Mouse (Mus musculus): Measurements from ENCODE around the gene Olfr898. TPM values are rescaled to one million over a fixed set of nuclear protein-coding genes. Genes with fewer than 3 reads are reported as not detected.

Olfr898 gene
- not detected in 2 replicates for total RNA-seq (2017)

DNA sequence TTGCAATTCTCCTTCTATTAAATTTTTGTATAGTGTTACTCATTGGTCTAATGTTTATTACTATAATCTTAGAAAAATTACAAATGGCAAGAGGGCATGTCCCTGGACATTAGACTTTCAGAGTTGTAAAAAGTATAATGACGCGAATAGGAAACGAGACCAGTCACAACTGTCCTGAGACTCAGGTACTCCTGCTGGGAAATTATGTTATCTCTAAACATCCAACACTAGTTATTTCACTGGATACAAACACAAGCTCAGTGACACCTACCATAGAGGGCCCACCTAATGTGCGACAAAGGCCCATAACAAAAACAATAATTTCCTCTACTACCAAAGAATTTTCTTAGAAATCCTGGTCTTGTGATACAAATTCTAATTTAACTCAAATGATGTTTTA is at the start of gene Olfr898:
Gene Olfr898 (plus strand): TSS at position 301 of the 400 bp plus-strand sequence.
- no peak for ATAC-seq (ENCODE audit: extremely low read depth, insufficient number of reproducible peaks, low FRiP score, poor library complexity, severe bottlenecking)

- ATAC-seq (ENCODE audit: extremely low read depth, insufficient number of reproducible peaks, low FRiP score, poor library complexity, severe bottlenecking) = no peak
Measured at GRCm38 (mm10) chr9:38328760-38329159, 19.5 kb upstream of the Olfr898 start, which contains the start of gene Olfr25. TSS of gene Olfr25 (plus strand) at chr9:38329060.

- ATAC-seq (ENCODE audit: extremely low read depth, insufficient number of reproducible peaks, low FRiP score, poor library complexity, severe bottlenecking) = no peak
Measured at GRCm38 (mm10) chr9:38366596-38366995, 18.4 kb downstream of the Olfr898 start, which contains the start of gene Olfr250. TSS of gene Olfr250 (plus strand) at chr9:38366896.

DNA sequence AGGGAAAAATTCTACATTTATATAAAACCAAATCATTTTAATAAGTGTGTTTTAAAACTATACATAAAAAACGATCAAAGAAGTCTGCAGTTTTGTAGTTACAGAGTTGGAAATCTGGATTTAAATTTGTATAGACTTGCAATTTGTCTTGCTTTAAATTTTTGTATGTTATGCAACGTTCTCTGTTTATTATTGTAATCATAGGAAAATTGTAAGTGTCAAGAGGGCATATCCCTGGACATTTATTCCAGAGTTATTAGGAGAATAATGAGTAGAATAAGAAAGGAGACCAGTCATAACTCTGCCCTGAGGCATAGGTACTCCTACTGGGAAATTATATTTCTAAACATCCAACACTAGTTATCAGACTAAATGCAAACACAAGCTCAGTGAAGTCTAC is 28.6 kb downstream of the Olfr898 start, which contains the start of gene Olfr251:
Gene Olfr251 (plus strand): TSS at position 301 of the 400 bp plus-strand sequence.
- no peak for ATAC-seq (ENCODE audit: extremely low read depth, insufficient number of reproducible peaks, low FRiP score, poor library complexity, severe bottlenecking)

DNA sequence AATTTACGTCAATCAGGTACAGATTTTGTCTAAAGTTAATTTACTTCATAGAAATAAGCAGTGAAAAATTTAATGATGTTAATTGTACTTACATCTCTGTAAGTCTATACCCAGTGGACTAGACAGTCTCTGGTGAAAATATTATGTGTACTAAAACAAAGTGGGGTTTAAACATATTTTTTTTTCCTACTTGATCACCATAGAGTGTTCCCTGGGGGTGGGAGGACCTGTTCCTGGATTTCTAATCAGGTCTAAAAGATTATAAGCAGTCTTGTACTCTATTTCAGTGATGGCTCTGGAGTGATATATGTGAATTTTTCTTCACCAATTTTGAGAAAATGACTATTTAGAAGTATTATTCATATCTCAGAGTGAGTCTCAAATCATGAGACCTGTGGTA is 53.2 kb downstream of the Olfr898 start, which contains the start of gene Olfr147:
Gene Olfr147 (plus strand): TSS at position 301 of the 400 bp plus-strand sequence.
- no peak for ATAC-seq (ENCODE audit: extremely low read depth, insufficient number of reproducible peaks, low FRiP score, poor library complexity, severe bottlenecking)

Other genes starting within 250 kb of the Olfr898 start
- gene Olfr888, start 240.3 kb upstream of the Olfr898 start, total RNA-seq (2017) = not detected in 2 replicates
- gene Olfr889, start 233.2 kb upstream of the Olfr898 start, total RNA-seq (2017) = not detected in 2 replicates
- gene Olfr890, start 205.9 kb upstream of the Olfr898 start, total RNA-seq (2017) = 0.12 TPM in 1 of 2 replicates, not detected in the other
- not detected in 2 replicates for gene Olfr891, start 167.6 kb upstream of the Olfr898 start, total RNA-seq (2017)
- 0.12 TPM in 1 of 2 replicates, not detected in the other for gene Olfr893, start 140.0 kb upstream of the Olfr898 start, total RNA-seq (2017)
- not detected in 2 replicates for gene Olfr894, start 130.4 kb upstream of the Olfr898 start, total RNA-seq (2017)
- gene Olfr143, start 95.6 kb upstream of the Olfr898 start, total RNA-seq (2017) = not detected in 2 replicates
- gene Olfr895, start 80.6 kb upstream of the Olfr898 start, total RNA-seq (2017) = not detected in 2 replicates
- gene Olfr896-ps1, start 57.3 kb upstream of the Olfr898 start, total RNA-seq (2017) = not detected in 2 replicates
- gene Olfr25, start 19.4 kb upstream of the Olfr898 start, total RNA-seq (2017) = not detected in 2 replicates
- not detected in 2 replicates for gene Olfr250, start 18.5 kb downstream of the Olfr898 start, total RNA-seq (2017)
- not detected in 2 replicates for gene Olfr251, start 28.7 kb downstream of the Olfr898 start, total RNA-seq (2017)
- not detected in 2 replicates for gene Olfr147, start 53.3 kb downstream of the Olfr898 start, total RNA-seq (2017)
- gene Olfr901, start 81.0 kb downstream of the Olfr898 start, total RNA-seq (2017) = not detected in 2 replicates
- not detected in 2 replicates for gene Olfr902, start 99.2 kb downstream of the Olfr898 start, total RNA-seq (2017)
- 0.12 TPM in 2 replicates for gene Olfr904, start 114.7 kb downstream of the Olfr898 start, total RNA-seq (2017)
- 0.25 TPM in 1 of 2 replicates, not detected in the other for gene Olfr905, start 122.7 kb downstream of the Olfr898 start, total RNA-seq (2017)
- not detected in 2 replicates for gene Olfr906, start 138.7 kb downstream of the Olfr898 start, total RNA-seq (2017)
- not detected in 2 replicates for gene Olfr907, start 147.4 kb downstream of the Olfr898 start, total RNA-seq (2017)
- not detected in 2 replicates for gene Olfr911-ps1, start 173.2 kb downstream of the Olfr898 start, total RNA-seq (2017)
- gene Olfr910, start 189.4 kb downstream of the Olfr898 start, total RNA-seq (2017) = not detected in 2 replicates
- 0.12 TPM in 1 of 2 replicates, not detected in the other for gene Olfr912, start 231.8 kb downstream of the Olfr898 start, total RNA-seq (2017)
- gene Olfr913, start 244.3 kb downstream of the Olfr898 start, total RNA-seq (2017) = not detected in 2 replicates